Mouse (Mus musculus): ENCODE data around the gene Slc17a8.

DNA sequence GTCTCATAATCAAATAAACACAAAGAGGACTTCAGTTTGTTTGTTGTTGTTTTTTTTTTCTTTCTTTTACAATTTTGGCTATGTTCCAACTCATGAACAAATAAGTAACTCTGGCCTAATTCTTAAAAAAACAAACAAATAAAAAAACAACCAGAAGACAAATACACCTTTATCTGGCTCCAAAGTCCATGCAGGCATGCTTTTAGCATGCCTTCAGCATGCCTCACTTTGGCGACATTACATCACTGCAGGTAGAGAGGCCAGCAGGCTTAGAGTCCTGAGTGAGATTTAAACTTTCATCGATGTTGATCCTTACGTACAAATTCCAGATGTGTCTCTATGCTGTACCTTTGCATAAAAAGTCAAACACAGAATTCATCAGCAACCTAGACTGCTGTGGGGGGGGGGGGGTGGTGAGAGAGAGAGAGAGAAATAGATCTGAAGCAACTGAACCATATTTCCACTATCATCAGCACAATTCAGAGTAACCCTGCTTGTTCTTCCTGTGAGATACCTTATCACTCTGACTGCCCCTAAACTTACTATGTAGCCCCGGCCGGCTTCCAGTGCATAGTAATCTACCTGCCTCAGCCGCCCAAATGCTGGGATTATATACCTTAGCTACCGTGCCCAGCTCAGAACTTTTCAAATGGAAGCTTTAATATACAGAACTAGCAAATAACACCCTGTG is 12.8 kb upstream of the Slc17a8 start:
- no peak for TF ChIP-seq POLR2A (IDR thresholded peaks at IDR 0.05; ENCODE audit: control insufficient read depth, extremely low read depth, insufficient read depth, low read length, poor library complexity)
- no peak for TF ChIP-seq CTCF (IDR thresholded peaks at IDR 0.05; ENCODE audit: borderline replicate concordance, control insufficient read depth, extremely low read depth, insufficient read depth, low read length, poor library complexity)
